Mouse (Mus musculus) right cerebral cortex, adult 2 months (tissue): ENCODE measurements around the gene Gm525.
"Not testable (repeated sequence)": the region's sequence is repeated elsewhere in the genome, so short reads cannot be mapped to it uniquely, and the experiment has no call there.

Experiments used
- DNase-seq, 2 experiments: peaks; one replicate each; pipeline ENCODE4 v3.0.0; 2021 to 2022; ENCODE audit warnings: low spot score in 2 of 2

The Gm525 gene

GRCm38 (mm10) chr11:89073541-89073940, at the start of gene Gm525:
Gene Gm525 (plus strand): TSS chr11:89073841.
- no peak for DNase-seq

DNA sequence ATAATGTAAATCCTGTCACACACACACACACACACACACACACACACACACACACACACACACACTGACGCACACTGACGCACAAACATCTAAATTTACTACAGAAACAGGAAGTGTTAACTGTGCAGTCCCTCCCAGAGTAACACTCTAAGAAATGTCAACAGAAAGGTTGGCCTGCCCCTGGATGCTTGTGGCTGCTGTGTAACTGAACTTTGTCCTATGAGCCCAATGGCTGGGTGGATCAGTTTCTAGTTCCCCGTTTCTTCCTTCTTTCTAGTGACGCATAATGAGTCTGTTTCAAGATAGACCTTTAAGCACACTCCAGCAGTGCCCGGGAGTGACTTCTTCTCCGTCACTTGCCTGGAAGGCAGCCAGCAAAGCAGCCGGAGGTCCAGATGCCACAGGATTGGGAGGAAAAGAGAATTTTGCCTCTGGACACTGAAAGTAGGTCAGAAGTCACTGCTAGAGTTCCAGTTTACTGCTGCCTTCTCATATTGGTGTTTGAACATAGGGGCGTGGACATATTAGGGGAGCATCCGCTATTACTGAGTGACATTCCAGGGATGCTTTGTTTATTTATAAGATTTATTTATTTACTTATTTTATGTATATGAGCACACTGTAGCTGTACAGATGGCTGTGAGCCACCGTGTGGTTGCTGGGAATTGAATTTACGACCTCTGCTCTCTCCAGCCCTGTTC, 49.3 kb upstream of the Gm525 start:
- no peak for DNase-seq

GRCm38 (mm10) chr11:89025603-89026002, 48.0 kb upstream of the Gm525 start:
- DNase-seq, result no peak

- no peak for DNase-seq
Measured at GRCm38 (mm10) chr11:89026117-89026516, 47.5 kb upstream of the Gm525 start.

DNA sequence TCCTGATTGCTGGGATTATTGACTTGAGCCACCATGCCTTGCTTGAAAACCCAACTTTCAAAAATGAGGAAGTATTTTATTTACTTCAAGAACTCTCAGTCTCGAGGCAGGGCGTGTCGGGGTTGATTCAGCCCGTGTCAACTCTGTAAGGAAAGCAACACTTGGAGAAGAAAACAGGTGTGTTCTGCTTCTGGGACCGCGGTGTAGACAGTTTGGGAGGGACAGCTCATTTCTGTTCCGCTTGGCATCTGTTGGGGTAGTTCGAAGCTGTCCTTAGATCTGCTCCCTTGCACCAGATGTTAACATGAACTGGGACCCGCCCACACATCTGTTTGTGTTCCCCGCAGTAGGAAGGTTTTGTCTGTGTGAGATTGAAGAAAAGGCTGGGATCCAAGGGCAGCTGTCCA, 45.7 kb upstream of the Gm525 start:
- no peak for DNase-seq

- DNase-seq, result no peak
Measured at GRCm38 (mm10) chr11:89028871-89029405, 44.7 kb upstream of the Gm525 start.

- DNase-seq, result no peak
Measured at GRCm38 (mm10) chr11:89030552-89030951, 43.1 kb upstream of the Gm525 start.

GRCm38 (mm10) chr11:89031189-89031588, 42.5 kb upstream of the Gm525 start:
- no peak for DNase-seq

DNA sequence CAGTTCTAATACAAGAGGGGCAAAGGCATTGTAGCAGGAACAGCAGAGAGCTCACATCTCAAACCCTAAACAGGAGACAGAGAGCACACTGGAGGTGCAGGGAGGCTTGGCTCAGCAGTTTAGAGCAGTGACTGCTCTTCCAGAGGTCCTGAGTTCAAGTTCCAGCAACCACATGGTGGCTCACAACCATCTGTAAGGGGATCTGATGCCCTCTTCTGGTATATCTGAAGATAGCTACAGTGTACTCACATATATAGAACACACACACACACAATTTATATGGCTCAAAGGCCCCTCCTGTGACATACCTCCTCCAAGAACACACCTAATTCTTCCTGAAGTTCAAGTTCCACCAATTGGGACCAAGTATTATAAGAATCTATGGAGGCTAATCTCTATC, 39.0 kb upstream of the Gm525 start:
- DNase-seq, result no peak

DNA sequence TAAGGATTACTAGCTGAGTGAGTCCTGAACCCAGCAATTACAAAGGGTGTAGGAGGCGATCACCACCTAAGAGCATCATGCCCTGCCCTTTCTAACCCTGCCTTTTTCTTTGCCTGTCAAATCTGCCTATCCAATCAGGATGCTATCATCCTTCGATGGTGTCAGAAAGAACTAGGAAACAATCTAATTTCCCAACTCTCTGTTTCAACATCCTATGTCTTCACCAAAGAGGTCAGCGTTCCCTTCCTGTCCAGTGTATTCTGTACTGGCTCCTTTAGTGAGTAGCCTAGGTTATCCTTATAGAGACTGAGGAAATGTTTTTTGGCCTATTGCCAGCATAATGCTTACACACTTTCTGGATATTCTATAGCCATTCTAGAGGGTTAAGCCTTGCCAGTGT, 38.1 kb upstream of the Gm525 start:
- no peak for DNase-seq

GRCm38 (mm10) chr11:89038496-89038895, 35.1 kb upstream of the Gm525 start:
- DNase-seq, result peak in 1 of 2 experiments; percentile 20

GRCm38 (mm10) chr11:89039325-89039724, 34.3 kb upstream of the Gm525 start:
- DNase-seq, result peak; percentile 60 to 62

DNA sequence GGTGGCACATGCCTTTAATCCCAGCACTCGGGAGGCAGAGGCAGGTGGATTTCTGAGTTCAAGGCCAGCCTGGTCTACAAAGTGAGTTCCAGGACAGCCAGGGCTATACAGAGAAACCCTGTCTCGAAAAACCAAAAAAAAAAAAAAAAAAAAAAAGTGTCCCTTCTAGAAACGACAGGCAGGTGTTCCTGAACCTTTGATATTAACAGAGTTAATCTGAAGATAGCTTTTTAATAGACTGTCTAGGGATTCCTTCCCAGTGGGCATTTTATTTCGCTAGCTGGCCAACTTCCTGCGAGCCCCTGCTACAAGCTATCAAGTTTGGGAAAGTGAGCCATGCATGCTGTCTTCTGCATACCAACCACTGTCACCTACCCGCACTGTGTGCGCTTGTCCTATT, 32.6 kb upstream of the Gm525 start:
- not testable (repeated sequence) for DNase-seq

DNA sequence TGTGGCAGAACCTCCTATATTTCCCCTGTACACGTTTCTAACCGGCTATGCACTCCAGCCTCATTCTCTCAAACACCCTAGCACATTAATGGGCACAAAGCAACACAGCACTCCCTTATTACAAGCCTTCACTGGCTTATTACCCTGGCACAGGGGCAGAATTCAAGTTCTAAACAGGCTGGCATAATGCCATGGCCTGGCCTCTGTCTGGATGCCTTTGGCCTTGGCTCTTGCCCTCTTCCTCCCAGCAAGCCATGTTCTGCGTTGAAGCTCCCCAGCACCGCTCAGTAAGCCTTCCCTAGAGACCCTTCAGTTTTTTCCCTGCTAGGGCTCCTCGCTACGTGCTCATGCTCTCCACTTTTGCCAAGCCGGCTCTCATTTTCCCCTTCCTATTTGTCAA, 30.6 kb upstream of the Gm525 start:
- DNase-seq, result no peak

- DNase-seq, result not testable (repeated sequence)
Measured at GRCm38 (mm10) chr11:89045501-89045900, 28.1 kb upstream of the Gm525 start.

- DNase-seq, result no peak
Measured at GRCm38 (mm10) chr11:89046021-89046420, 27.6 kb upstream of the Gm525 start.

GRCm38 (mm10) chr11:89051767-89052166, 21.9 kb upstream of the Gm525 start:
- no peak for DNase-seq

DNA sequence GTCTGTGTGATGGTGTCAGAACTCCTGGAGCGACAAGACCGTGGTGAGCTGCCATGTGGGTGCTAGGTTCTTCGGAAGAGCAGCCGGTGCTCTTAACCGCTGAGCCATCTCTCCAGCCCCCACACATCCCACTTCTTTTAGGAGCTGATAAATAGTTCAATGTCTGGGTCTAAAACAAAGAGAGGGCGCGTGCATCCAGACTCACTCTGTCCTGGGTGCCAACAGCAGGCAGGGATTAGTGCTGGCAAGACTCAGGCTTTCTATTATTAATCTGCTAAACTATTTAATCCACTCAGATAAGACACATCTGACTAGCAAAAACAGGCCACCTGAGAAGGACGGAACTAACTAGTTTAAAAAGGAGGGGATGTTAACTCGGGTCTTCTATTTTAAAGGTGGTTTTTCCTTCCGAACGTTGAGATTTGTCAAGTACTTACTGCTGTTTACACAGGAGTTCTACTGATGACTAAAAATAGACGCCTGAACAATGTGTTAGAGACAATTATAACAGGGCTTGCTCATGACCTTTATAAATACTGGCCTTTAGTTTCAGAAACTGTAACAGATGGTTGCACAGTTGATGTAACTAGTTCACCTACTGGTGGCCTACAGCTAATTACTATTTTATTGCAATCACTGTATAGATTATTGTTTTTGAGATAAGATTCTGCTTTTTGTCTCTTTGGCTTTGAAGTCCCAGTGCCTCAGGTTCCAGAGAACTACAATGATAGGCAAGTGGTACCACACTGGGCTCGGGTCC, 17.5 kb upstream of the Gm525 start:
- peak in 1 of 2 experiments; percentile 16 for DNase-seq

- peak in 1 of 2 experiments; percentile 26 for DNase-seq
Measured at GRCm38 (mm10) chr11:89058515-89059270, 14.9 kb upstream of the Gm525 start.

GRCm38 (mm10) chr11:89059919-89060422, 13.7 kb upstream of the Gm525 start:
- DNase-seq, result peak; percentile 31 to 60

DNA sequence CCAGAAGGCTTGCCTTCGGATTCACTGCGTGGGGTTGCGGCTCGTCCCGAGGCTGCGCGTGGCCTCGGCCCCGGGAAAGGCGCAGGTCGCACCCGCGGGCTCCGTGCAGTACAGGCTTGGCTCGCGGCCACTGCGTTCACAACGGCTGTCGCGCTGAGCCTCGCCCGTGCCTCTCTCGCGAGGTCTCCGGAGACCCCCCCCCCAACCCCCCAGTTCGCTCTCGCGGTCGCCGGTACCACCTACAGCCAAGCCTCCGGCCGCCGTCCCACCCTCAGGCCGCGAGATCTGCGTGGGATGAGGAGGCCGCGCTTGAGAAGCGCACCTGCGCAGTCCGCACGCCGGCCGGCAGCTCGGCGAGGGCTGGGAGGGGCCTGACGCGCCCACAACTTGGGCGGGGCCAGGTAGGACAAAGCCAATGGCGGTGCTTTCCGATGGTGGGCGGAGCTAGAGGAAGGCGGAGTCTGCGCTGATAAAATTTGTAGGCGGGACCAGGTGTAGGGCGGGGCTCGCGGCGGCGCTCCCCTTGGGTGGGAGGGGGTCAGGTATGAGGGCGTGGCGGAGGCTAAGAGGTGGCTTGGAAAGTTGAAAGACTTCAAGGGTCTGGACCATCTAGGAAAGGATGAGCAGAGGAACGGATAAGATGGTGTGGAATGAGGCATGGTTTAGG, 13.1 kb upstream of the Gm525 start:
- DNase-seq, result peak; percentile 88
